Mouse (Mus musculus) brain, embryonic 14.5 days (tissue): Measurements from ENCODE around the gene Mfsd13b.

ENCODE experiments used
- CTCF ChIP-seq: fragments of 200-500 bp; IDR thresholded peaks from 2 replicates; pipeline ENCODE4 v1.5.1; 2012; ENCODE audit warnings: inconsistent platforms, mild to moderate bottlenecking, moderate library complexity, borderline replicate concordance; ENCODE audit not compliant: insufficient read depth, insufficient read length; ENCODE audit errors: extremely low read depth
- POLR2A ChIP-seq: fragments of 200-500 bp; IDR thresholded peaks from 2 replicates; pipeline ENCODE4 v1.6.1; 2012; ENCODE audit warnings: mild to moderate bottlenecking, inconsistent platforms, borderline replicate concordance; ENCODE audit not compliant: poor library complexity, insufficient read depth, insufficient read length, severe bottlenecking; ENCODE audit errors: extremely low read depth

- TF ChIP-seq POLR2A = no peak
- no peak for TF ChIP-seq CTCF
These were observed 20.4 kb upstream of the Mfsd13b start for GRCm38 (mm10) chr7:120961893-120962292.
